Mouse (Mus musculus) heart, embryonic 15.5 days (tissue): ENCODE results near the gene Gm49361. TPM values are rescaled to one million over a fixed set of nuclear protein-coding genes. Genes with fewer than 3 reads are reported as not detected.
A peak's percentile ranks its signal among the peaks of the same experiment; 100 is the strongest.

Experiments
- ATAC-seq: fragments of 200-750 bp; cut with Nextera tagmentation; replicated peaks from 2 replicates; pipeline ENCODE4 v1.8.0; 2017; ENCODE audit warnings: low read depth, moderate TSS enrichment; ENCODE audit not compliant: insufficient number of reproducible peaks, insufficient read depth, low FRiP score
- H3K27ac ChIP-seq: fragments of 300-500 bp; sonication (generic); 2 replicates; pipeline ENCODE4 v1.5.1; 2015; ENCODE audit warnings: mild to moderate bottlenecking, inconsistent platforms
- H3K27me3 ChIP-seq: fragments of 300-500 bp; sonication (generic); 2 replicates; pipeline ENCODE4 v1.6.1; 2015; ENCODE audit warnings: inconsistent platforms
- H3K36me3 ChIP-seq: fragments of 300-500 bp; sonication (generic); 2 replicates; pipeline ENCODE4 v1.6.1; 2015; ENCODE audit warnings: mild to moderate bottlenecking, inconsistent platforms
- H3K4me1 ChIP-seq: fragments of 300-500 bp; sonication (generic); replicated peaks from 2 replicates; pipeline ENCODE4 v1.6.1; 2015; ENCODE audit warnings: inconsistent platforms
- H3K4me2 ChIP-seq: fragments of 300-500 bp; sonication (generic); 2 replicates; pipeline ENCODE4 v1.6.1; 2015; ENCODE audit warnings: inconsistent platforms, mild to moderate bottlenecking, moderate library complexity
- H3K4me3 ChIP-seq: fragments of 300-500 bp; sonication (generic); 2 replicates; pipeline ENCODE4 v1.5.1; 2015; ENCODE audit warnings: mild to moderate bottlenecking, inconsistent platforms
- H3K9ac ChIP-seq: fragments of 300-500 bp; sonication (generic); 2 replicates; pipeline ENCODE4 v1.6.1; 2015; ENCODE audit warnings: mild to moderate bottlenecking, inconsistent platforms
- H3K9me3 ChIP-seq: fragments of 300-500 bp; sonication (generic); replicated peaks from 2 replicates; pipeline ENCODE4 v1.6.1; 2016; ENCODE audit warnings: inconsistent platforms
- WGBS: fragments of 180-500 bp; shearing (Covaris S2); methylation state at CpG from one replicate; pipeline ENCODE4 v1.1.7; 2015; ENCODE audit warnings: mixed read lengths; 5-methylcytosine and 5-hydroxymethylcytosine counted together
- polyA plus RNA-seq: library from polyadenylated mRNA; unstranded; fragments of >200 nt; fragmentation: Nextera tagmentation; extraction: Ambion mirVana; gene quantifications from 2 replicates; pipeline ENCODE4 v1.2.1, GENCODE M21; 2015

Gm49361 gene
- polyA plus RNA-seq, 1 experiment from 2014 or later, result not detected

DNA sequence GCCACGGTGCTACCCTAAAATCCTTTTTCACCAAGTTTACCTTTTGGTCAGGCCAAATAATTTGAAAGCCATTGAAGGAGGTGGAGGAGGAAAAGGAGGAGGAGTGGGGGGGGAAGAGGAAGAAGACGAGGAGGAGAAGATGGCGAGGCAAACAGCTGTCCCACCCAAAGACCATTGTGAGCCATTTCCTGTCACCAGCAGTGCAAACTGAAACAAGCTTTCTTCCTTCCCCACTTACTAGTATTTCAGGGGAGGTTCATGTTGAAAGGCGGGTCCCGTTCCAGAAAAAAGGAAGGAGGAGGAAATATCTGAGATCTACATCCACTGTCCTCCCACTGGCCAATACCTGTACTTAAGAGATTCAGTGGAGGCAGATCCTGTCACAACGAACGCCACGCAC lies 16.5 kb downstream of the Gm49361 start:
- Histone ChIP-seq H3K27ac (peak overlapping the region; percentile 73), H3K9ac (no peak overlapping the region), H3K27me3 (no peaks in the 10 kb centered on the region), H3K4me1 (peaks cover 44% of the 10 kb centered on the region), H3K36me3 (peaks cover 6% of the 10 kb centered on the region; the same call in 1 of the 2 replicates), H3K9me3 (no peaks in the 10 kb centered on the region), H3K4me2 (no peak overlapping the region; the same call in 1 of the 2 replicates), H3K4me3 (no peak overlapping the region)
- WGBS, result 64% methylated on average over 8 of the region's 8 CpGs
- no peak for ATAC-seq

DNA sequence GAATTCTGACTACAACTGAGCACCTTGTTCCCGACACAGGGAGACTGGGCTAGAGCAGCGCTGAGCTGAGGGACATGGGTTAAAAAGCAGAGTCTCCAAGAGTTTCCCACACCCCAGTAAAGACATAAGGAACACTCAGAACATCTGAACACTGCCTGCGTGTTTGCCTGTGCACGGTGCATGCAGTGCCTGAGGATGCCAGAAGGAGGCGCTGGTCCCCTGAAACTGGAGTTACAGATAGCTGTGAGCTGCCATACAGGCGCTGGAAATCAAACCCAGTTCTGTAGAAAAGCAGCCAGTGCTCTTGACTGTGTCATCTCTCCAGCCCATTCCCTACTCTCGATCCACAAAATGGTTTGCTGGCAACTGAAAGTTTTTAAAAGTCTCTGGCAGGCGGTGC lies 19.7 kb downstream of the Gm49361 start:
- ATAC-seq, result no peak
- Histone ChIP-seq H3K9ac (no peak overlapping the region), H3K4me3 (no peak overlapping the region), H3K36me3 (peaks cover 20% of the 10 kb centered on the region; the same call in 1 of the 2 replicates), H3K4me1 (peaks cover 35% of the 10 kb centered on the region), H3K27me3 (no peaks in the 10 kb centered on the region), H3K9me3 (no peaks in the 10 kb centered on the region), H3K27ac (no peak overlapping the region), H3K4me2 (no peak overlapping the region)
- 73% methylated on average over 8 of the region's 8 CpGs for WGBS

DNA sequence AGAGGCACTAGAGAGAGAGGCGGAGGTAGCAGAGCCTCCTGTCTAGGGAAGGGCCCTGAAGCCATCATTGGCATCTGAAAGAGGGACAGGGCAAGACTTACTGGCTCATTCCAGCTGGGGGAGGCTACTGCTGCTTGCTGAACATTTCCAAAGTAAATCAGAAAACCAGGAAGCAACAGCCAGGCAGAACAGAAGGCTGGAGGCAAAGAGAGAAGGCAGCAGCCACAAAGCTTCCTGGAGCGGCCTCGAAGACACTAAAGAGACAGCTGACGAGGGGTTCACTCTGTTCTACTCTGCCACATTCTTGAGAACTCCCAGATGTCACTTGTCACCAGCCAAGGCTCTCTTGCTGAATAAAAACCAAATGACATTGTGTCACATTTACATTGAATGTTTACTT lies 21.4 kb downstream of the Gm49361 start:
- 46% methylated on average over 4 of the region's 4 CpGs for WGBS
- H3K27ac ChIP-seq, result peak overlapping the region; percentile 44; the same call in 1 of the 2 replicates

DNA sequence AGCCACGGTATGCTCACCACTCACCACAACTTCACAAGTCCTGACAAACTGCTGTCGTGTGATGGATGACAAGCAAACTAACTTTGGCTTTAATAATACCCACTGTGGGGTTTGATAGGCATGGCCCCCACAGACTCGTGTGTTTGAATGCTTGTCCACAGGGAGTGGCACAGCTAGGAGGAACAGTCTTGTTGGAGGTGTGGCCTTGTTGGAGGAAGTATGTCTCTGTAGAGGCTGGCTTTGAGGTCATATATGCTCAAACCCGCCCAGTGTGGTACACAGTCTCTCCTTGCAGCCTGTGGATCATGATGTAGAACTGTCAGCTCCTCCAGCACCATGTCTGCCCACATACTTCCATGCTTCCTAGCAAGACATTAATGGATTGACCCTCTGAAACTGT lies 27.7 kb downstream of the Gm49361 start:
- ATAC-seq, result no peak
- Histone ChIP-seq H3K4me2 (no peak overlapping the region), H3K27ac (no peak overlapping the region), H3K9me3 (no peaks in the 10 kb centered on the region), H3K36me3 (peaks cover 22% of the 10 kb centered on the region; the same call in 1 of the 2 replicates), H3K4me3 (no peak overlapping the region), H3K27me3 (no peaks in the 10 kb centered on the region), H3K4me1 (peaks cover 17% of the 10 kb centered on the region; the same call in 1 of the 2 replicates), H3K9ac (no peak overlapping the region)
- WGBS, result 84% methylated on average over 4 of the region's 4 CpGs

More for the DNA sequence above, 21.4 kb downstream of the Gm49361 start:
- Histone ChIP-seq H3K9me3 (no peaks in the 10 kb centered on the region), H3K4me3 (no peak overlapping the region), H3K36me3 (peaks cover 20% of the 10 kb centered on the region; the same call in 1 of the 2 replicates), H3K4me2 (no peak overlapping the region), H3K27me3 (no peaks in the 10 kb centered on the region), H3K9ac (no peak overlapping the region), H3K4me1 (peaks cover 18% of the 10 kb centered on the region)
- no peak for ATAC-seq

DNA sequence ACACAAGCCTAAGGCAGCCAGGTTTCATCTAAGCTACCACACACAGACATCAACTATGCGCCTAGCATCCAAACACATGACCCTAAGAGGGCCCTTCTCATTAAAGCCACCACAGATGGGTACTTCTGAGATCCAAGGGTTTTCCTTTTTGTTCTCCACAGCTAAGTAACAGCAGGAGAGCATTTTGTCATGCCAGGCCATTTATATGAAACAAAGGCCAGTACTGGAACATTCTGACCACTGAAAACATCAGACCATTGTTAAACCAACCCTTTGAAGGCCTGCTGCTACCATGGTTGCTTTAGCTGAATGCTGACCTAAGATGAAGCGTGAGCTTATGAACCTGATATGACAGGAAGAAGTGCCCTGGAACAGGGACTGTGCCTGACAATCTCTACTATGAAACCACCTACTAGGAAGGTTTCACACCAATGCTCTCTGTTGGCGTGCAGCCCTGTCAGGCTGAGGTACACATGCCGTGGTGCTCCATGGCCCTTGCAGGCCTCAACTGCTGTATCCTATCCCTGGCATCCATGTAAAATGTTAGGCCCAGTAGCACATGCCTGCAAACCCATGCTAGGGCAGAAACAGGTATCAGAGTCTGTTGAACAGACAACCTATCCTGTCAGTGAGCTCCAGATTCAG lies 29.2 kb downstream of the Gm49361 start:
- no peak overlapping the region for H3K27ac ChIP-seq
- no peaks in the 10 kb centered on the region for H3K9me3 ChIP-seq
- peaks cover 12% of the 10 kb centered on the region; the same call in 1 of the 2 replicates for H3K36me3 ChIP-seq
- no peak overlapping the region for H3K9ac ChIP-seq
- no peaks in the 10 kb centered on the region for H3K27me3 ChIP-seq
- WGBS, result 86% methylated on average over 4 of the region's 4 CpGs
- H3K4me2 ChIP-seq, result no peak overlapping the region
- no peak overlapping the region for H3K4me3 ChIP-seq
- peaks cover 17% of the 10 kb centered on the region; the same call in 1 of the 2 replicates for H3K4me1 ChIP-seq
- no peak for ATAC-seq

DNA sequence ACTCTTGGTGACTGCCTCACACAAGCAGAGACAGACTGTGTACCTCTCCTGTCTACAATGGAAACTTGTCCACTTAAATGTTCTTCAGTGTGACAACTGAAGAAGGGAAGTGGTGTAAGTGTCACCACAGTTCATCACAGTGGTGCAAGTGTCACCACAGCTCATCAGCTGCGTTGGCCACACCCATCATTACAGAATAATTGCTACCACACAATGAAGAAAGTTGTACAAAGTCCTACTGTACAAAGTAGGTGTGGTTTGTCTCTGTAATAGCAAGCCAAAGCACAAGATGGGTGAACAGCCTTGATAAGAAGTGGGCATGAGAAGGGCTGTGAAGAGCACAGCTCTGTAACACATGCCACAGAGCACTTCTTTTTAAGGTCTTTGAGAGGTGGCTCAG lies 33.0 kb downstream of the Gm49361 start:
- no peak for ATAC-seq
- Histone ChIP-seq H3K27ac (no peak overlapping the region), H3K9me3 (no peaks in the 10 kb centered on the region), H3K27me3 (no peaks in the 10 kb centered on the region), H3K4me2 (no peak overlapping the region), H3K4me3 (no peak overlapping the region), H3K9ac (no peak overlapping the region), H3K4me1 (peaks cover 37% of the 10 kb centered on the region), H3K36me3 (peaks cover 9% of the 10 kb centered on the region; the same call in 1 of the 2 replicates)
- 71% methylated on average over 1 of the region's 1 CpGs for WGBS

DNA sequence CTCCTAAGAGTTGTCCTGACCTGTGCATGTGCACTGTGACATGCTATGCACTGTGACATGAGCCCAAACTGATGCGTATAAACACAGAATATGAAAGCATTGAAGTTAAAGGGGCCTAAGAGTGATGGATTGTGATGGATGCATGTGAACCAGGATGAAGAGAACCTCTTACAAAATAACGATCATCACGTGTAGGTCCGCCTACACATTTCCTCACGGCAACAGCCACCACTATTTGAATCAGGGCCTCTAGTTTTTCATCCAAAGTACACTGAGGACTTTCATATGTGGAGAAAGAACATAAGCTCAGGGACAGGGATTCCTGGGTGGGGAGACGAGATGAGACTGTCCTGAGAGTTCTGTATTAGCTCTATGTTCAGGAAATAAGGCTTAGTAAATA lies 34.8 kb downstream of the Gm49361 start:
- Histone ChIP-seq H3K4me2 (no peak overlapping the region), H3K9me3 (no peaks in the 10 kb centered on the region), H3K27ac (no peak overlapping the region), H3K27me3 (no peaks in the 10 kb centered on the region), H3K4me1 (peaks cover 47% of the 10 kb centered on the region), H3K9ac (no peak overlapping the region), H3K4me3 (no peak overlapping the region), H3K36me3 (peaks cover 4% of the 10 kb centered on the region; the same call in 1 of the 2 replicates)
- WGBS, result 76% methylated on average over 6 of the region's 6 CpGs
- ATAC-seq, result no peak

DNA sequence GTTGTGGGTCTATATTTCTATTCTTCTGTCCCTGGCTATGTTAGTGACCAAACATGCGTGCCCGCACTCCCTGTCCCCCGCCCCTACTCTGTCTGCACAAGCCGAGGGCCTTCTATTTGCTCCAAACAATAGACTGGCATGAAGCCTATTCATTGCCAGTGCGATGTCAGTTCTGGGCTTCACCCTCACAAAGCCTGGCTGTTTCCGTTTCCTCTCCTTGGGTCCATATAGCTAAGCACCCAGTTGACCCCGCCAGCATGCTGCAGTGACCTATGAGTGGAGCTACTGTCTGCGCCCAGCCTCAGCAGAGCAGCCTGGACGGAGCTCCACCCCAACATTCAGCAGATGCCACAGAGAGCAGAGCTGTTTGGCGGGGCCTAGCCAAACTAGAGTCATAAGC lies 36.7 kb downstream of the Gm49361 start:
- Histone ChIP-seq H3K4me3 (no peak overlapping the region), H3K4me1 (peaks cover 39% of the 10 kb centered on the region), H3K36me3 (peaks cover 4% of the 10 kb centered on the region; the same call in 1 of the 2 replicates), H3K27ac (peak overlapping the region; percentile 80), H3K4me2 (peak overlapping the region; percentile 30), H3K9ac (0 out of 2 replicates have a peak overlapping the region, but pooled peaks have one; percentile 6), H3K27me3 (no peaks in the 10 kb centered on the region), H3K9me3 (no peaks in the 10 kb centered on the region)
- WGBS, result 42% methylated on average over 10 of the region's 10 CpGs
- ATAC-seq, result peak; percentile 66

DNA sequence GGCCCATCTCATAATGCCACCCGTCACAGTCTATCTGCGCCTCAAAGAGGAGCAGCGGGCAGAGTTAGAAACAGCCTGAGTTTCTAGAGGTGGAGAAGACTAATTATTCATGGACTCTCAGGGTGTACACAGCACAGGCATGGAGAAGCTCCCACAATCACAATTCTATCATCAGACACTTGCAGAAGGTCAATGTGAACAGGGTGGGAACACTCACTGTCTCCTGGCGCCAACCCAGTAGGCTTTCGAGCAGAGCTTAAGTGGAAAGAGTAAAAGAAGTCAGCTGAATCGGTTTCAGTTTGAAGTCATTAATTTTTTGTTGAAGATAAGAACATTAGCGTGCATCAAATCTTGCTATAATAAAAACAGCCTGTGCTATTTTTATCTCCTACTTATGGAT lies 37.3 kb downstream of the Gm49361 start:
- H3K9ac ChIP-seq, result no peak overlapping the region
- no peak overlapping the region for H3K4me3 ChIP-seq
- no peaks in the 10 kb centered on the region for H3K27me3 ChIP-seq
- no peak for ATAC-seq
- H3K36me3 ChIP-seq, result peaks cover 4% of the 10 kb centered on the region; the same call in 1 of the 2 replicates
- H3K9me3 ChIP-seq, result no peaks in the 10 kb centered on the region
- H3K27ac ChIP-seq, result peak overlapping the region; percentile 80
- 46% methylated on average over 7 of the region's 7 CpGs for WGBS
- peak overlapping the region; percentile 30 for H3K4me2 ChIP-seq
- H3K4me1 ChIP-seq, result peaks cover 37% of the 10 kb centered on the region

DNA sequence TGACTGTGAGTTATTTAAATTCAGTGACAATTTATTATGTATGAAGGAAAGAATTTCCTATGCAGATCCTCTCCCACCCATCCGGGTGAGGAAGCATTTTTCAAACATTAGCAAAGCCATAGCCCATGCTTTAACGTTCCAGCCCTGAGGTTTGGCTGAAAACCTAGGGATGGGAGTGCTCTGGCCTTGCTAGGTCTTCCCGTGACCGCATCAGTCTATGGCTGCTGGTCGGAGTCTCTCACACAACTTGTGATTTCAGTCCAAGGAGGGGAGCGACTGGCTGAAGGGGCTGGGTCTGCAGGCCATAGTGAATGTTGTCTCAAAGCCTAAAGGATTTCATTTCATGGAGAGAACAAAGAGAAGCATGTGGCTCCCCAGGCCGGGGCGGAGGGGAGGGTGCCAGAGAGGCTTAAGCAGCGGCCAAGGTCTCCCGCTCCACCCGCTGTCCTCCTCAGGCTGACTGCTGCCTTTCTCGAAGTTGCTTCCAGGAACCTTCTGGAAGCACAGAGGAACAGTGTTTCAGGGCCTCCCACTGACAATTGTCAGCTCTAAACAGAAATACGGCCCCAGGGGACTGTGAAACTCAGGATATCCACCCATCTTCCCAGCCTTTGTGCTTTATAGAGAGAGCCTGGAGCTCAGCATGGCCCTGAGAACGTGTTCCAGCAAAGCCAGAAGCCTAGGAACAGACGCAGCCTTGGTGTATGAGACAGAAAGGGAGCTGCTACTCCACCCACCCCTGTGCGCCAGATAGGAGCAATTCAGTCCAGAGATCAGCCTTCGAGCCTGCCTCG lies 38.6 kb downstream of the Gm49361 start:
- H3K27ac ChIP-seq, result peak overlapping the region; percentile 80
- H3K4me2 ChIP-seq, result no peak overlapping the region
- 53% methylated on average over 18 of the region's 18 CpGs for WGBS

DNA sequence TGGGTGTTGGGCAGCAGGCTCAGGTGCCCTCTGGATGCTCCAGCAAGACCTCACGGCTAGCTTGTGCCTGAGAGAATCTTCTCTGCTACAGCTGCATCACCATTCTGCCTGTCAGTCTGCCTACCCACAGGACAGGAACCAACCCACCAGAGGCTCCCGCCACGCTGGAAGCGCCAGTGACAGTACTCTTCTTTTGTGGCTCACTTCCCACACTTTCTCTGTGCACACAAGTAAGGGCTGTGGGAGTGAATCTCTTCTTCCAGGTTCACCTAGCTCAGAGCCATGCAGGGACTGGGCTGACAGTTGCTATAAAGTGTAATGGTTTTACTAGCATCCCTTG lies 39.2 kb downstream of the Gm49361 start:
- Histone ChIP-seq H3K4me2 (no peak overlapping the region), H3K27ac (peak overlapping the region; percentile 80)

More for the DNA sequence above, 38.6 kb downstream of the Gm49361 start:
- no peak overlapping the region for H3K4me3 ChIP-seq
- 0 out of 2 replicates have a peak, but pooled peaks have one; percentile 13 for ATAC-seq
- H3K4me1 ChIP-seq, result peaks cover 34% of the 10 kb centered on the region
- H3K36me3 ChIP-seq, result peaks cover 6% of the 10 kb centered on the region; the same call in 1 of the 2 replicates
- peak overlapping the region; percentile 39 for H3K9ac ChIP-seq
- H3K27me3 ChIP-seq, result no peaks in the 10 kb centered on the region
- no peaks in the 10 kb centered on the region for H3K9me3 ChIP-seq

More for the DNA sequence above, 39.2 kb downstream of the Gm49361 start:
- Histone ChIP-seq H3K4me1 (peaks cover 34% of the 10 kb centered on the region), H3K9me3 (no peaks in the 10 kb centered on the region), H3K9ac (no peak overlapping the region), H3K4me3 (no peak overlapping the region), H3K27me3 (no peaks in the 10 kb centered on the region), H3K36me3 (peaks cover 9% of the 10 kb centered on the region; the same call in 1 of the 2 replicates)
- no peak for ATAC-seq
- WGBS, result 79% methylated on average over 4 of the region's 4 CpGs
